Mouse (Mus musculus) forebrain, embryonic 13.5 days (tissue): ENCODE results near the gene C530025M09Rik. TPM values are rescaled to one million over a fixed set of nuclear protein-coding genes. Genes with fewer than 3 reads are reported as not detected.

Experiments used
- ATAC-seq: fragments of 200-750 bp; cut with Nextera tagmentation; 2 replicates; pipeline ENCODE4 v1.8.0; 2017
- H3K27ac ChIP-seq: fragments of 300-500 bp; sonication (generic); 2 replicates; pipeline ENCODE4 v1.5.1; 2015; ENCODE audit warnings: inconsistent platforms, mild to moderate bottlenecking, moderate library complexity
- H3K27me3 ChIP-seq: fragments of 300-500 bp; sonication (generic); 2 replicates; pipeline ENCODE4 v1.6.1; 2015; ENCODE audit warnings: mild to moderate bottlenecking, inconsistent platforms
- H3K36me3 ChIP-seq: fragments of 300-500 bp; sonication (generic); 2 replicates; pipeline ENCODE4 v1.6.1; 2015; ENCODE audit warnings: mild to moderate bottlenecking, inconsistent platforms; ENCODE audit not compliant: poor library complexity, severe bottlenecking
- H3K4me1 ChIP-seq: fragments of 300-500 bp; sonication (generic); 2 replicates; pipeline ENCODE4 v1.6.1; 2015; ENCODE audit warnings: inconsistent platforms
- H3K4me2 ChIP-seq: fragments of 300-500 bp; sonication (generic); 2 replicates; pipeline ENCODE4 v1.6.1; 2015; ENCODE audit warnings: inconsistent platforms, mild to moderate bottlenecking, moderate library complexity
- H3K4me3 ChIP-seq: fragments of 300-500 bp; sonication (generic); 2 replicates; pipeline ENCODE4 v1.5.1; 2015; ENCODE audit warnings: mild to moderate bottlenecking, inconsistent platforms
- H3K9ac ChIP-seq: fragments of 300-500 bp; sonication (generic); 2 replicates; pipeline ENCODE4 v1.6.1; 2015; ENCODE audit warnings: mild to moderate bottlenecking, inconsistent platforms
- H3K9me3 ChIP-seq: fragments of 300-500 bp; sonication (generic); replicated peaks from 2 replicates; pipeline ENCODE4 v1.6.1; 2016; ENCODE audit warnings: inconsistent platforms
- WGBS: fragments of 180-500 bp; shearing (Covaris S2); methylation state at CpG from one replicate; pipeline ENCODE4 v1.1.7; 2015; 5-methylcytosine and 5-hydroxymethylcytosine counted together
- polyA plus RNA-seq: library from polyadenylated mRNA; unstranded; fragments of >200 nt; fragmentation: Nextera tagmentation; extraction: Ambion mirVana; gene quantifications from 2 replicates; pipeline ENCODE4 v1.2.1, GENCODE M21; 2015

Gene C530025M09Rik
- polyA plus RNA-seq = 0.64 and 0.75 TPM in 2 replicates

DNA sequence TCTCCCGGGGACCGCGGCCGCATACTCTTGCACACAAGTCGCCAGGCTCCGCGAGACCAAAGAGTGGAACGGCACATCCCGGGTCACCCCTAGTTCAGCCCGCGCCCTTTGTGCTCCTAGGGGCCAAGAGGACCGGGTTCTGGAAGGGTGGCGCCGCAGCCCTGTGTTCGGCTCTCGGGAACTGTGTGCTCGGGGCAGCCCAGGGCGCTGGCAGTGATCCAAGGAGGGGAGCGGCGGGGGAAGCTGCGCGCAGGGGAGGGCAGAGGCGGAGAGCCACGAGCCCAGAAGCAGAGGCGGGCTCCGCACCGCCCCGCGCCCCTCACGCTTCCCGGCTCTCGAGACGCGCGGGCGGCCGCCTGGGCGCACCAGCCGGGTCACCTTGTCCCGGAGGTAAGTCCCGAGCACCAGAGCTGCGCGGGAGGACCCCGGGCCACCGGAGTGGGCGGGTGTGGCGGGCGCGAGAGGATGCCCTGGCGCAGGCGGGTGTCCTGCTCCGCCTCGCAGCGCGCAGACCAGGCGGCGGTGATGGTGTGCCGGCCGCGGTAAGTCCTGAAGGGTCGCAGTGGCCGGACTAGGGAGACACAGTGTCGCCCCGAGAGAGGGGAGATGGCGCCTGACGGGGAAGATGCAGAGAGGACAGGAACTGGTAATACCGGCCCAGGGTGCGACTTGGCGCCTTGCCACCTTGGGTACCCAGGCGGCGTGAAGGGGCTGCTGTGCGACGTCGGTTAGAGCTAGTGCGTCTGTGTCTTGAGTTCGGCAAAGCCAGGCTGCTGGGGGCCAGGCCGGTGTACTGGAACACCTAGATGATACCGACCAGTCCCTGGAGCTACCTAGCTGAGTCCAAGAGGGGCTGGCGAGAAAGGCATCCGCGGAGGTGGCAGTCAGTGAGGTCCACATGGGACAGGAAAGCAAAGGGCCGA lies at the start of gene C530025M09Rik:
Gene C530025M09Rik (minus strand): TSS at position 678 of the 923 bp plus-strand sequence.
- H3K9me3 ChIP-seq = no peaks in the 10 kb centered on the region
- under 1% methylated on average over 73 of the region's 82 CpGs for WGBS
- H3K4me1 ChIP-seq = peaks cover 22% of the 10 kb centered on the region
- peak within 1 kb of the TSS; percentile 74 for H3K9ac ChIP-seq
- peaks cover 45% of the 10 kb centered on the region for H3K27me3 ChIP-seq
- peak; percentile 90 for ATAC-seq
- no peak within 1 kb of the TSS for H3K27ac ChIP-seq
- no peaks in the 10 kb centered on the region for H3K36me3 ChIP-seq
- H3K4me2 ChIP-seq = peak within 1 kb of the TSS; percentile 97
- H3K4me3 ChIP-seq = peak within 1 kb of the TSS; percentile 65

DNA sequence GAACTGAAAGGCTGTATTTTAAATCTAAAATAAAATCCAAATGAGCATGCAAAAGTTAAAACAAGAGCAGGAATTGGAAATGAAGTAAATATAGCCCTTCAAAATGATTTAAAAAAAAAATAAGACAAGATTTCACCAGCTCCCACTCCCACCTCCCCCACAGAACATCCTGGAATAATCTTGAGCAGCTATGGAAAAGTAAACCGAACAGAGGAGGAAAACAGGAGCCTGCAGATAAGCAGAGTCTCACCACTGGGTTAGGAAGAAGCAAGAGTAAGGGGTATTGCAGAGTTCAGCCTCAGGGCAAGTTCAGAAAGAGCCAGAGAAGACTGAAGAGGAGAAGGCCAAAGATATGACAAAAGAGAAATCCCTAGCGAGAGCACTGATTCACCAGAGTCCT lies 46.9 kb upstream of the C530025M09Rik start:
- H3K9ac ChIP-seq = no peak overlapping the region
- no peaks in the 10 kb centered on the region for H3K36me3 ChIP-seq
- no peaks in the 10 kb centered on the region for H3K4me1 ChIP-seq
- no peaks in the 10 kb centered on the region for H3K9me3 ChIP-seq
- no peaks in the 10 kb centered on the region for H3K27me3 ChIP-seq
- no peak overlapping the region for H3K4me3 ChIP-seq
- 70% methylated on average over 2 of the region's 2 CpGs for WGBS
- H3K27ac ChIP-seq = no peak overlapping the region
- H3K4me2 ChIP-seq = no peak overlapping the region
- ATAC-seq = no peak

DNA sequence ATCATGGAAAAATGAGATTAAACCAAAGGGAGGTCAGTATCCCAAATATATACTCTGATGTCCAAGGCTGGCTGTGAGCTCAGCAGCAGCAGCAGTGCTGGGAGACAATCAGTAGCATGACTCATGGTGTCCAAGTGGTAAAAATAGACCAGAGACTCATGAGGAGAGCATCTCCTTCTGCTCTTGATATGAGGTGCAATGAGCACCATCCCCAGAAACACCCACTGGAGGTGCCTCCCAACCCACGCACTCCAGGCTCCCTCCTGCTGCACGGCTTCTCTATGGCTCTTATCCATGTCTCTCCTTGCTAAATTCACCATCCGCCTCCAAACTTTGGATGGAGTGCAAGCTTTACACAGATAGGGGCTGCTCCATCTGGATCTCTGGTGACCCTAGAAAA lies 42.3 kb upstream of the C530025M09Rik start:
- H3K27ac ChIP-seq = no peak overlapping the region
- ATAC-seq = no peak
- no peak overlapping the region for H3K9ac ChIP-seq
- H3K9me3 ChIP-seq = no peaks in the 10 kb centered on the region
- WGBS = 84% methylated on average over 3 of the region's 3 CpGs
- no peak overlapping the region for H3K4me3 ChIP-seq
- no peaks in the 10 kb centered on the region for H3K27me3 ChIP-seq
- H3K4me2 ChIP-seq = no peak overlapping the region
- no peaks in the 10 kb centered on the region for H3K36me3 ChIP-seq
- no peaks in the 10 kb centered on the region for H3K4me1 ChIP-seq

DNA sequence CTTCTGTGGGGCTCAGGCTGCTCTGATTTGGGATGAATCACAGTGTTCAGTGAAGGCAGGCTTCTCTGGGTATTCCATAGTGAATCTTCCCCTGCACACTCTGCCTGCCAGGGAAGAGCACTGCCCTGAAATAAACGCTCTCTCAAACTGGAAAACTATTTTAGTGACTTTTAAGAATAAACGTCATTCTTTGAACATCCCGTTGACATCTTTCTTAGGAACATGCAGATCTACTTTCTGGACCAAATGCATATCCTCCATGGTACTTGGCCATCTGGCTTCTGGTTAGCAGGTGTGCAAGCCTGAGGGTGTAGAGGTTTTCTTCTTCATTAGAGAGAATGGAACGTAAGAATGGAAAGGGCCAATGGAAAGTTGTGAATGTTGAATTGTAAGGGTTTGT lies 41.5 kb upstream of the C530025M09Rik start:
- H3K27ac ChIP-seq = no peak overlapping the region
- H3K27me3 ChIP-seq = no peaks in the 10 kb centered on the region
- no peaks in the 10 kb centered on the region for H3K36me3 ChIP-seq
- H3K9me3 ChIP-seq = no peaks in the 10 kb centered on the region
- H3K9ac ChIP-seq = no peak overlapping the region
- H3K4me2 ChIP-seq = no peak overlapping the region
- H3K4me3 ChIP-seq = no peak overlapping the region
- 87% methylated on average over 4 of the region's 4 CpGs for WGBS
- H3K4me1 ChIP-seq = no peaks in the 10 kb centered on the region
- no peak for ATAC-seq

DNA sequence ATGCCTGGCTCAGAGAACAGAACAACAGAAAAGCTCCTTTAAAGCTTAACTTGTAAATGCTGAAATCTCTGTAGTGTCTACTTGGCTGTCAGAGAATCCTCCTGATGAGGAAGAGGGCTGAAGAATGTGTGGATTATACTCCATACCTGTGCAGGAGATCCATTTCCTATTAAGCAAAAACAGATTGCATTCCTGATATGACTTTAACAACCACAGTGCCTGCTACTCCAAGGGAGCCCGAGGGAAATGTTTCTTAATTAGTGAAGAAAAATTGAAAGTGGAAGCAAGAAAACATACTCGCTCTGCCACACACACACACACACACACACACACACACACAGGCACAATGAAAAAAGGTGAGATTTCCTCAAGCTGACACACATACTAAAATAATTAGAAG lies 39.5 kb upstream of the C530025M09Rik start:
- no peak for ATAC-seq
- no peaks in the 10 kb centered on the region for H3K27me3 ChIP-seq

DNA sequence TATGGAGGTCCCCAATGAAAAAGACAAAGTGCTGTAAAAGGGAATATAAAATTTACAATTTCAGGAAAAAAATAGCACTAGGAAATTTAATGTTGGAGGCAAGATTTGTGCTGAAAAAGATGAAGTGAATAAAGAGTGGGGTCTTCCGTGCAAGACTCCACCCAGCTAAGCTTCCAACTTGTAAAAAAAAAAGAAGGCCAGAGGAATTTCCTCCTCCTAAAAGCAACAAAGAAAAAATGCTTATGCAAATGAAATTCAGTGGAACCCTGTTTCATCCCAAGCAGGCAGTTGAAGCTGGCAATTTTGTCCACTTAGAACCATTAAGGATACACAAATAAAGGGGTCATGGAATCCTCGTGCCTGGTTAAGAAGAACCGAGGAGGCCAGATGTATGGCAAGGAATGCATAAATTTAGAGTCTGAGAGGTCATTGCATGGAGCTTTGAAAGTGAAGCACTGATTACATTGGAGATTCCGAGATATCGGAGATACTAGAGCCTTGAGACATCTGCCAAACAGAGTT lies 35.0 kb upstream of the C530025M09Rik start:
- WGBS = 70% methylated on average over 5 of the region's 5 CpGs
- no peak overlapping the region for H3K27ac ChIP-seq
- ATAC-seq = no peak
- no peaks in the 10 kb centered on the region for H3K36me3 ChIP-seq
- H3K27me3 ChIP-seq = no peaks in the 10 kb centered on the region
- H3K4me1 ChIP-seq = no peaks in the 10 kb centered on the region
- no peak overlapping the region for H3K9ac ChIP-seq
- no peak overlapping the region for H3K4me3 ChIP-seq
- H3K9me3 ChIP-seq = no peaks in the 10 kb centered on the region
- H3K4me2 ChIP-seq = no peak overlapping the region

More for the DNA sequence above, 39.5 kb upstream of the C530025M09Rik start:
- Histone ChIP-seq H3K9me3 (no peaks in the 10 kb centered on the region), H3K27ac (no peak overlapping the region), H3K4me1 (no peaks in the 10 kb centered on the region), H3K4me3 (no peak overlapping the region), H3K4me2 (no peak overlapping the region), H3K36me3 (no peaks in the 10 kb centered on the region), H3K9ac (no peak overlapping the region)
- WGBS = 65% methylated on average over 2 of the region's 2 CpGs

DNA sequence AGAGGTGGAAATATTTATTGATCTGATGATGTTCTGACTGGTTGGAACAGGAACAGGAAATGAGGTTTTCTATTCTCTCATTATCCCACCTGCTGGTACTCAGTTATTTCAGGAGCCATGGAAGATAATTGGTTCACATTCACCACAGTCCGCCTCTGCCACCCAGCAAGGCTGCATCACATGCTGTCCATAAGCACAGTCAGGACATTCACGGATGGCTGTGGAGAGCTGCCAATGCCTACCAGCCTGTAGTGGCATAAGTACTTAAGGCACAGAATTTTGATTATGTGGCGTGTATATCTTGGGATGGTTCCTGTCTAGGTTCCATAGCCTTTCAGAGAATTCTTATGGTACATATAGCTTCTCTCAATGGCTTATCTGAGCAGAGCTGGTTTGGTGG lies 30.0 kb upstream of the C530025M09Rik start:
- no peak overlapping the region for H3K4me2 ChIP-seq
- H3K27ac ChIP-seq = no peak overlapping the region
- no peak overlapping the region for H3K9ac ChIP-seq
- no peaks in the 10 kb centered on the region for H3K36me3 ChIP-seq
- no peaks in the 10 kb centered on the region for H3K27me3 ChIP-seq
- H3K9me3 ChIP-seq = no peaks in the 10 kb centered on the region
- H3K4me3 ChIP-seq = no peak overlapping the region
- ATAC-seq = no peak
- 94% methylated on average over 3 of the region's 3 CpGs for WGBS
- H3K4me1 ChIP-seq = no peaks in the 10 kb centered on the region

DNA sequence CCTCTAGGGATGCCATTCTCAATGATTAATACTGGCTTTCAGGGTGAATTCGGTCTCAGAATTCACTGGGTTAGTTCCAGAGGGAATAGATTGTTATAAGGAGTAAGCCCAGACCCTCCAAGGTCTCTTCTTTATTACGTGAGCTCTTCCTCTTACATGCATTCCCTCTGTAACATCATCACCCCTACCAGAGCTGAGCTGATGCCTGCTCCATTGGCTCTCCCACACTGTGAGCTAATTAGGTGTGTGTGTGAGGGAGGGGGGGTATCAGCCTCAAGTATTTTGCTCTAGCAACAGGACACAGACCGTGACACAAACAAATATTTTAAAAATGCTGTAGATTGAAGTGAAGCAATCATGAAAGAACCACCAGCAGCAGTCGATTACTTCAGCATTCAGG lies 17.8 kb upstream of the C530025M09Rik start:
- no peaks in the 10 kb centered on the region for H3K9me3 ChIP-seq
- H3K27me3 ChIP-seq = no peaks in the 10 kb centered on the region
- WGBS = 69% methylated on average over 4 of the region's 4 CpGs
- no peak for ATAC-seq
- H3K4me1 ChIP-seq = no peaks in the 10 kb centered on the region
- no peak overlapping the region for H3K4me3 ChIP-seq
- no peaks in the 10 kb centered on the region for H3K36me3 ChIP-seq
- no peak overlapping the region for H3K27ac ChIP-seq
- no peak overlapping the region for H3K4me2 ChIP-seq
- H3K9ac ChIP-seq = no peak overlapping the region

DNA sequence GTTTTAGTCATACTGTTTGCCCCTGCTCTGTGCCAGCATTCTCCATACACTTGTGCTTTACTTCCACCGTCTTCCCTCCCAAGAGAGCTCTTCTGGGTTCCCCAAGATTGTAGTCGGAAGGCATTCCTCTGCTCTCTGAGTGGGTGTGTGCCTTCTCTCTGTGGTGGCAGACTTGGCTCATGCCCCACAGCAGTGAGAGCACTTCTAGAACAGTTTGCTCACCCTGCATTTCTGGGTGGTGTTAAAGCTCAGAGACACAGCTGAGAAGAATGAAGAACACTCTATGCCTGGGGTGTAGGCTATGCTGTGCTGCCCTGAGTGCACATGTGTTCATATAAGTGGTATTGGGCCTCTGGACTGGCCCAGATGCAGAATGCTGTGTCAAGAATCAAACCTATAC lies 13.6 kb upstream of the C530025M09Rik start:
- no peaks in the 10 kb centered on the region for H3K9me3 ChIP-seq
- no peaks in the 10 kb centered on the region for H3K4me1 ChIP-seq
- H3K27ac ChIP-seq = no peak overlapping the region
- H3K27me3 ChIP-seq = no peaks in the 10 kb centered on the region
- no peak overlapping the region for H3K4me2 ChIP-seq
- ATAC-seq = no peak
- H3K9ac ChIP-seq = no peak overlapping the region
- 80% methylated on average over 2 of the region's 2 CpGs for WGBS
- no peak overlapping the region for H3K4me3 ChIP-seq
- no peaks in the 10 kb centered on the region for H3K36me3 ChIP-seq

DNA sequence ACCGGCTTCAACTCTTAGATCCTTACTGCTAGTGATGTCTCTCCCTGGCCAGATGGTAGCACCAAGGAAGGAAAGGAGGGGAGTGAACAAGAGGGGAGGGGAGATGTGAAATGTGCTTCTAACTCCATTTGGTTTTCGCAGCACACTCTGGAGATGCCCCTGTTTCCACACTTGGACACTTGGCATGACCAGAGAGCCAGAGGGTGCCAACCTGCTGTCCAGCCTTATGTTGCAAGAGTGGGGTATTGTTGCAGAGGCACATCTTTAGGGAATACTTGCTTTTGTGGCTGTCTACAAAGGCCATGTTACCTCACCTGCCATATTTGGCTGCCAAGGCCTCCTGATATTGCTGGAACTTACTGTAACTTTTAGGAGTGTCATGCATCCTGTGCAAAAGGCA lies 8.7 kb upstream of the C530025M09Rik start:
- H3K9me3 ChIP-seq = no peaks in the 10 kb centered on the region
- no peaks in the 10 kb centered on the region for H3K27me3 ChIP-seq
- H3K9ac ChIP-seq = no peak overlapping the region
- ATAC-seq = no peak
- no peak overlapping the region for H3K4me3 ChIP-seq
- H3K4me1 ChIP-seq = no peaks in the 10 kb centered on the region
- H3K36me3 ChIP-seq = no peaks in the 10 kb centered on the region
- H3K4me2 ChIP-seq = no peak overlapping the region
- WGBS = 88% methylated on average over 2 of the region's 2 CpGs
- H3K27ac ChIP-seq = no peak overlapping the region

DNA sequence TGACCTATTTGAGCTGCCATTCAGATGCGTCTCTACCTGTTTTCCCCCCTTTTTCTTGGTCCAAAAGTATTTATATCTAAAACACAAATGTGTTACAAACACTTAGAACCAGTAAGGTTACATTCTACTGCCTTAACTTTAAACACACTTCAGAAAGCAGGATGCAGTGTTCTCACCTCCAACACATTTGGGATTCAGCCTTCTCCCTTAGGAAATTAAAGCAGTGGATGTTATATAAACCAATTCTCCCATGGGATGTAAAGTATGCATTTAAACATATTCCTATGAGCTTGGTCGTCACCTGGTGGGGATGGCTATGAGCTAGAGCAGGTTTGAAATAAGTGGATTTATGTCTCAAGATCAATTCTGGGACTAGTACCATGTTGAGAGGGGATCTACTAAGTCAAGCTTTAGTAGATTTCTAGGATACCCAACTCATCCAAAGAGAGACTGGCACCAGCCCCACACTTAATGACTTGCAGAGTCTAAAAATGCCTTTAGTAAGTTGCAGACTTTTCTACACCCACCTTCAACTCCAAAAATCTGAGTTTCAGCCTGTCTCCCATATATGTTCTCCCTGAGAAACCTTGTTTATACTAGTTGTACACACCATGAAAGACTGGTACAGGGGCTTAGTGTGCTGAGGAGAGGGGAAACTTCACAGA lies 5.6 kb upstream of the C530025M09Rik start:
- Histone ChIP-seq H3K4me2 (no peak overlapping the region), H3K27me3 (peaks cover 17% of the 10 kb centered on the region), H3K4me1 (peaks cover 9% of the 10 kb centered on the region), H3K9ac (no peak overlapping the region), H3K36me3 (no peaks in the 10 kb centered on the region), H3K27ac (no peak overlapping the region), H3K9me3 (no peaks in the 10 kb centered on the region), H3K4me3 (no peak overlapping the region)
- ATAC-seq = no peak
- WGBS = 88% methylated on average over 2 of the region's 2 CpGs

DNA sequence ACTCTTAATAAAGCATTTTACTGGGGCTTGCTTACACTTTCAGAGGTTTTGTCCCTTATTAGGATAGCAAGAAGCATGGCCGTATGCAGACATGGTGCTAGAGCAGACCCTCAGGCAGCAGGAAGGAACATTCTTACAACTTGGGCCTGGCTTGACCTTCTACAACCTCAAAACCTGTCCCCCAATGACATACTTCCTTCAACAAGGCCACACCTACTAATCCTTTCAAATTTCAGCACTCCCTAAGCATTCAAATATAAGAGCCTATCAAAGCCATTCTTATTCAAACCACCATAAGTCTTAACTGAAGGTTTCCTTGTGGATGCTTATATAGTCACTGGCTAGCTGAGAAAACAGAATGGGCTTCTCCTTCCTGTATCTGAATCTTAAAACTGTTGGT lies 4.1 kb upstream of the C530025M09Rik start:
- 90% methylated on average over 1 of the region's 1 CpGs for WGBS
- no peak for ATAC-seq
- Histone ChIP-seq H3K9ac (no peak overlapping the region), H3K27me3 (peaks cover 30% of the 10 kb centered on the region), H3K9me3 (no peaks in the 10 kb centered on the region), H3K4me3 (no peak overlapping the region), H3K4me2 (no peak overlapping the region), H3K27ac (no peak overlapping the region), H3K36me3 (no peaks in the 10 kb centered on the region), H3K4me1 (peaks cover 18% of the 10 kb centered on the region)
